Mouse (Mus musculus) mouse embryonic stem cell (cell line): ENCODE measurements at regions not wholly inside any gene's neighbourhood (a gene's known extent, or its start where the extent isn't known, plus 50 kb on each side); places are given as distances from the start of the nearest gene placed in this dataset.

ENCODE experiments used
- in situ Hi-C, 2 experiments: fragments of 300-500 bp; cut with MboI; formaldehyde crosslinking; loops; 1 replicate in 1 of 2; 3 replicates in 1 of 2; pipeline ENCODE4 v1.14.3; 2019 to 2020; ENCODE audit warnings: low sequenced_read_pairs in 2 of 2, low pct_unique_long_range_greater_than_20kb in 1 of 2, mixed read lengths in 1 of 2; ENCODE audit not compliant: unreplicated experiment in 1 of 2

DNA sequence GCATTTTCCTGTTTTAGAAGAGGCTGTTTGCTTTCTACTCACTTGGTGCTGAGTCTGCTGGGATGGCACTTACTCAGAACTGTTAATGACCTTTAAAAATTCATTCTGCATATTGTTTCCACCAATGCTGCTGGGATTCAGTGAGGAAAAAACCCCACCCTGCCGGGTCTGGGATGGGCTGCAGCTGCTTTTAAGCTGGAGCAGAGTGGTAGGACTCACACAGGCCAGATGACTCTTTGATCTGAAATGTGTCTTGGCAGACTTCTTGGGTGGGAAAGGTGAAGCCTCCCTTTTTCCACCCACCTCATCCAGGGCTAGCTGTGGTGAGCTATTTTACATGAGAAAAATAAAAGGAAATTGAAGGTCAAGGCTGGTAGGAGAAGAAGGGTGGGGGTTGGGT lies 56.4 kb upstream of the Ddhd1 start:
- in situ Hi-C loops, result loop anchor here in 1 of 2 experiments (10.0 kb wide), 1 partner anchor 70 kb away; no protein-coding TSS in a partner anchor

GRCm38 (mm10) chr14:45714786-45715185 lies 56.8 kb upstream of the Ddhd1 start:
- in situ Hi-C loops, result loop anchor here in 1 of 2 experiments (10.0 kb wide), 1 partner anchor 70 kb away; no protein-coding TSS in a partner anchor

DNA sequence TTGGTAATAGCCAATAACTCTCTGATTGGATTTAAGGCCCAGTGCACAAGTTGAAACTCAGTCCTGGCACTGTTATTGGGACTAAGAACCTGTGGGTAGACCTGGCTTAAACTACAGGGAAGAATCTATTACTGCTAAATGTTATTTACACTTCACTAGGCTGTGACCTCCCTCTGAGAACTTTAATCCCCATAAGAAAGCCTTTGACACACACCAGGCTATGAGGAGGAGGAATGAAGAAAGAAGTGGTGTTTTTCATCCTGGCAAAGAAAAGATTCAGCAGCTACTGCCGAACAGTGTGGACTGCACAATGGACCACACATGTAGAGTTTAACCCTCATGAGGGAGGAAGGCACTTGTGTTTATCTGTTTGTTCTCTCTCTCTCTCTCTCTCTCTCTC lies 58.2 kb upstream of the Ddhd1 start:
- in situ Hi-C loops, result loop anchor here in 1 of 2 experiments (10.0 kb wide), 1 partner anchor 69 kb away; no protein-coding TSS in a partner anchor

GRCm38 (mm10) chr14:45722887-45723286 lies 64.9 kb upstream of the Ddhd1 start:
- in situ Hi-C loops, result no loop called here

DNA sequence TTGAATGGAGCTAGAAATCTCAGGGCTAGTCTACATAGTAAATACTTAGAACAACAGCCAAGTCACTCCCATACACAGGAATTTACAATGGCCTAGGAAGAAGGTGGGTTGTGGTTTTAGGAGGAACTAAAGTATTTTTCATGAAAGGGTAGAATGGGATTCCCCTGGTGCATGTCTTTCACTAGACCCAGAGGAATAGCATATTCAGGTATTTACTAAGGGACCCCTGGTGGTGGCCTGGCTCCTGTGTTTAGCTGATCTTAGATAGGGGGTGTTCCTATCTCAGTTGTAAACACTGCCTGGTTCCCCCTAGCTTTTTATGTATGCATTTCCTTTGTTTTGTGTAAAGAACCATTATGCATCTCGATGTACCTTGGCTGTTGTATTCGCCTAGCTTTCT lies 66.4 kb upstream of the Ddhd1 start:
- in situ Hi-C loops, result no loop called here

DNA sequence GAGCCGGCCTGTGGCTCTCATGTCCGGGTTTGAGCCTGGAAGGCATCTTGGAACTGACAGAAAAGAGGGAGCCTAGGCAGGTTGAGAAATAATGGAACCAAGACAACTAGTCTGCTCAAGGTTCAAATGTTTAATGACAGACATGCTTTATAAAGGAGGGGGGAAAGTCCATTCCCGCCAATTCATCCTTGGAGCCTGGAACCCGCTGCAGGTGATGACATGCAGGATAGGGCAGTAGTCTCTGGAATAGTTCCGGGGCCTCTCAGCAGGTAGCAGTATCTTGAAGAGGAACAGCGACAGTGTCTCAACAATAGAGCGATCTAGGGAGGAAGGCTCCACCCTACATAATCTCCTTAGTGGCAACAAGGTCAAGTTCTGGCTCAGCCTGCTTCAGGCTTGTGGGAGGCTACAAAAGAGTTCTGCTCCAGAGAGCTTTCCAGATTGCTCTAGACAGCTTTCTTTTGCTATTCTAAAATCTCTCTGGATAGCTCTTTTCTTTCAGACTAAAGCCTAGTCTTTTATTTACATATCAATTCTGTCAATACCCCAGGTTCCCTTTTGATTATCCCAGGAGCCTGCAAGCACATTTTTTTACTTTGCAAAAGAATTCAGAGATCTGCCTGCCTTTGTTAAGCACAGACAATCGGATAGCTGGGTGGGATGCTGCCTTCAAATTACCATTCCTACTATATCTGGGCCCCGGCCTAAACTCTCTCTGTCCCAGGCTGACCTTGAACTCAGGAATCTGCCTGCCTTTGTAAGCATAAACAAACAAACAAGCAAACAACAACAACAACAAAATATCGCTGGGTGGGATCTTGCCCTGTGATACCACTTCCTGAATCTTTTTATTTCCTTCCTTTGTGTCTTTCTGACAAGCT lies 76.8 kb upstream of the Ddhd1 start:
- in situ Hi-C loops, result no loop called here

- in situ Hi-C loops, result no loop called here
These were observed 80.0 kb upstream of the Ddhd1 start for GRCm38 (mm10) chr14:45737966-45738365.

GRCm38 (mm10) chr14:45739638-45740037 lies 81.7 kb upstream of the Ddhd1 start:
- in situ Hi-C loops, result no loop called here

DNA sequence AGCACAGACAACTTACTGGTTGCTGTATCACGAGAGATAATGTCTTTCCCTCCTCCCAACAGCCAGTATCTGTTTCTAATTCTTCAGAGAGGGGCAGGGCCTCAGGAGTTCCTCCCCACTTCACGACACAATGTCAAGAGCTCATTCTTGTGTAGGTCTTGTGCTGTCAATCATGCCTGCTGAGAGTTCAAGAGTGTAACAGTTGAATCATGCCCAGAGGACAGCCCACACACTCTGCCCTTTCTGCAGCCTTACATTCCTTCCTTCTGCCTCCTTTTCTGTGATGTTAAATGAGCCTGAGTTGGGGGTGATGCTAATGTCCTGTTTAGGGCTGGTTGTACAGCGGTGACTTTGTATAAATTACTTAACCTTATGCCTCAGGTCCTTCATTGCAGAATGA lies 82.7 kb upstream of the Ddhd1 start:
- in situ Hi-C loops, result no loop called here

- in situ Hi-C loops, result no loop called here
These were observed 88.2 kb upstream of the Ddhd1 start for GRCm38 (mm10) chr14:45746176-45746575.

GRCm38 (mm10) chr14:45757376-45757775 lies 99.4 kb upstream of the Ddhd1 start:
- in situ Hi-C loops, result no loop called here

GRCm38 (mm10) chr14:45760890-45761680 lies 103.1 kb upstream of the Ddhd1 start:
- in situ Hi-C loops, result no loop called here

DNA sequence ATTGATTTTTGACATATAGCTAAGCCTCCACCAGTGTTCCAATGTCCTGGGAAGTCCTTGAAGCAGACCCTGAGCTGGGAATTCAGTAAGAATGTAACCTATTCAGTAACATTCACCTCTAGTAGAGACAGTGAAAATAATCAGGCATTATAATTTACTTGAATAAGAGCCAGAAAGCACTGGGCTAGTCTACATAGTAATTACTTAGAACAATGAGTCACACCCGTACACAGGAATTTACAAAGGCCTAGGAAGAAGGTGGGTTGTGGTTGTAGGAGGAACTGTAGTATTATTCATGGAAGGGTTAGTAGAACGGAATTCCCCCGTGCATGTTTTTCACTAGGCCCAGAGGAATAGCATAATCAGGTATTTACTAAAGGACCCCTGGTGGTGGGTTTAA lies 106.3 kb upstream of the Ddhd1 start:
- in situ Hi-C loops, result no loop called here

- in situ Hi-C loops, result no loop called here
These were observed 108.6 kb upstream of the Ddhd1 start for GRCm38 (mm10) chr14:45766582-45766981.

DNA sequence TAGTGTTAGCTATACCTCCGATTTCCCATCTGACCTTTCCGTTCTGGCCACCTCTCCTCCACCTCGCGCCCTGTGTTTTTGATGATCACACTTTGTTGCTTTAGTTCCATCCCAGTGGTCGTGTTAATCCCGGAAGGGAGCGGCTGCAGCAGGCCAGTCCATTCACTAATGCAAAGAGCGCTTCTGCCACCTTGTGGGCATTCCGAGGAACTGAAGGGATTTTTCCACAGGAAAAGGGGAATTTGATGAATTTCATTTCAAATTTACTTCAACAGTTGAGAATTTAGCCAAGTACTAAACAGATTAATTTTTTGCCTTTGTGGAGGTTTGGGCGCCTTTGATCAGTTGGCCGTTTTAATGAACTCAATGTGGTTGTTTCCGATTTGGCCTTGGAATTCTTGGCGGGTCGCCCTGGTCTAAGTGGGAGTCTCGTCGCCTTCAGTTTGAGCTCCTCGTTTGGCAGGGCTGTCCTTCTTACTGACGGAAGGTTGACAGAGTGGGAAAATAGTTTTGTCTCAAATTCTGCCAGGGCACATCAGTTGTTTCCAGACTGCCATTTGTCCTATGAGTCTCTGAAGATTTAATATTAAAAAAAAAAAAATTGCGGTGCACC lies 114.8 kb upstream of the Ddhd1 start:
- in situ Hi-C loops, result loop anchor here (10.0 kb wide), 2 partner anchors 198 to 218 kb away; no protein-coding TSS in a partner anchor

- in situ Hi-C loops, result loop anchor here (10.0 kb wide), 2 partner anchors 199 to 219 kb away; no protein-coding TSS in a partner anchor
These were observed 115.4 kb upstream of the Ddhd1 start for GRCm38 (mm10) chr14:45773326-45773725.

DNA sequence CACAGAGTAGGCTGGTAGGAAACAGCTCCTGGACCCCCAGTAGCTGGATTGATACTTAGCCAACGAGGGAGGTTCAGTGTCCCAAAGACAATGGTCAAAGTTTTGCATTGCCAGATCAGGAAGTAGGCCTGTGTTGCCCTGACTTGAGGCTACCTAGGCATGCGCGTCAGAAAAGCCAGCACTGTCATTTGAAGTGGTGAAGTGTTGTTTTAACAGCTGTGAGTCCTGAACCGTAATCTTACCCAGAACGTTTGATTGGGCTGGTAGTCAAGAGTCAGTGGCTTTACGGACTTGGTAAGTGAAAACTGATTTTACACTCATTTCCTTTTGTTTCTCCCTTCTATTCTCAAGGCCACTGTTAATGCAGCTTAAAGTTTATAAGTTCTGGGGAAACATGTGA lies 123.9 kb upstream of the Ddhd1 start:
- in situ Hi-C loops, result loop anchor here in 1 of 2 experiments (10.0 to 25.0 kb wide), 2 partner anchors 67 to 370 kb away; partner anchors contain the start of gene Gnpnat1

DNA sequence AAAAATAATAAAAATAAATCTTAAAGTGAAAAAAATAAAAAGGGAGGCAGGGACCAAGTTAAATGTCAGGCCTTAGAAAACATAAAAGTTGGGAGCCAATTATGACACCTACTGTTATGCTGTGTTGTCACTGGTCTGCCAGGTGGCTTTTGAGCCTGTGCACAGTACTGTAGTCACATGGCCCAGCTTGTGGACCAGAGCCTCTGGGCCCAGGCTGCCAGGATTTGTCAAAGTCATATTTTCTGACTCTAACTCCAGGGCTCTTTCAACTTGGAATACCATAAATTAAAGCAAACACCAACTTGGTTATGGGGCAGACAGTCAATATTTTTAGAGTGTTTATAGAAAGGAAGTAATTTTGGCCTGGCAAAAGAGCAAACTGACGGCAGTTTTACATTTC lies 137.0 kb upstream of the Ddhd1 start:
- in situ Hi-C loops, result loop anchor here in 1 of 2 experiments (25.0 kb wide), 1 partner anchor 383 kb away; the partner anchor contains the start of gene Gnpnat1
